Mouse (Mus musculus): ENCODE results near the gene Lrrc8d. TPM values are rescaled to one million over a fixed set of nuclear protein-coding genes. Genes with fewer than 3 reads are reported as not detected.

The Lrrc8d gene
- polyA plus RNA-seq, 2 experiments, result 8.2 to 13.4 TPM

- peaks cover 18% of the 10 kb centered on the region for H3K36me3 ChIP-seq (ENCODE audit: control insufficient read depth, insufficient read depth, low read length)
- peak overlapping the region; percentile 100 for H3K9ac ChIP-seq (ENCODE audit: low read depth, low read length, severe bottlenecking)
- DNase-seq (ENCODE audit: low spot score) (no peak), ATAC-seq (ENCODE audit: low FRiP score, low read depth) (no peak)
- H3K27ac ChIP-seq (replicated peaks; ENCODE audit: low read depth, low read length), result peak overlapping the region; percentile 90
- no peaks in the 10 kb centered on the region for H3K27me3 ChIP-seq (ENCODE audit: control insufficient read depth, insufficient read depth, low read length)
- no peaks in the 10 kb centered on the region for H3K9me3 ChIP-seq (ENCODE audit: control insufficient read depth, low read length)
- H3K4me3 ChIP-seq (replicated peaks; ENCODE audit: low read length), result peak overlapping the region; percentile 97
- WGBS, result under 1% methylated on average over 31 of the region's 46 CpGs
- no peak for TF ChIP-seq POLR2A (IDR thresholded peaks at IDR 0.05; ENCODE audit: borderline replicate concordance, extremely low read depth, insufficient read depth, insufficient read length)
- peaks cover 16% of the 10 kb centered on the region for H3K4me1 ChIP-seq (ENCODE audit: control insufficient read depth, insufficient read depth, low read length)
- H3K4me2 ChIP-seq (replicated peaks; ENCODE audit: low read depth, low read length, severe bottlenecking), result peak overlapping the region; percentile 59
Measured at GRCm38 (mm10) chr5:105876925-105877774, 177.4 kb downstream of the Lrrc8d start.

Other genes with a start within 250 kb of the Lrrc8d start
- gene Lrrc8c, start 180.6 kb upstream of the Lrrc8d start, polyA plus RNA-seq (2012; rRNA removed), result 13.0 and 20.2 TPM in 2 replicates
- gene Lrrc8c, start 180.6 kb upstream of the Lrrc8d start, polyA plus RNA-seq (2014; fragmentation: Nextera tagmentation; extraction: Ambion mirVana), result 19.6 and 19.7 TPM in 2 replicates
- 39.9 and 56.5 TPM in 2 replicates for gene Zfp326, start 176.6 kb downstream of the Lrrc8d start, polyA plus RNA-seq (2012; rRNA removed)
- gene Zfp326, start 176.6 kb downstream of the Lrrc8d start, polyA plus RNA-seq (2014; fragmentation: Nextera tagmentation; extraction: Ambion mirVana), result 32.5 and 39.4 TPM in 2 replicates